Mouse (Mus musculus): ENCODE data around the gene Gm28539.
A peak's percentile ranks its signal among the peaks of the same experiment; 100 is the strongest.
"Not testable (repeated sequence)": the region's sequence is repeated elsewhere in the genome, so short reads cannot be mapped to it uniquely, and the experiment has no call there.

Gene Gm28539

DNA sequence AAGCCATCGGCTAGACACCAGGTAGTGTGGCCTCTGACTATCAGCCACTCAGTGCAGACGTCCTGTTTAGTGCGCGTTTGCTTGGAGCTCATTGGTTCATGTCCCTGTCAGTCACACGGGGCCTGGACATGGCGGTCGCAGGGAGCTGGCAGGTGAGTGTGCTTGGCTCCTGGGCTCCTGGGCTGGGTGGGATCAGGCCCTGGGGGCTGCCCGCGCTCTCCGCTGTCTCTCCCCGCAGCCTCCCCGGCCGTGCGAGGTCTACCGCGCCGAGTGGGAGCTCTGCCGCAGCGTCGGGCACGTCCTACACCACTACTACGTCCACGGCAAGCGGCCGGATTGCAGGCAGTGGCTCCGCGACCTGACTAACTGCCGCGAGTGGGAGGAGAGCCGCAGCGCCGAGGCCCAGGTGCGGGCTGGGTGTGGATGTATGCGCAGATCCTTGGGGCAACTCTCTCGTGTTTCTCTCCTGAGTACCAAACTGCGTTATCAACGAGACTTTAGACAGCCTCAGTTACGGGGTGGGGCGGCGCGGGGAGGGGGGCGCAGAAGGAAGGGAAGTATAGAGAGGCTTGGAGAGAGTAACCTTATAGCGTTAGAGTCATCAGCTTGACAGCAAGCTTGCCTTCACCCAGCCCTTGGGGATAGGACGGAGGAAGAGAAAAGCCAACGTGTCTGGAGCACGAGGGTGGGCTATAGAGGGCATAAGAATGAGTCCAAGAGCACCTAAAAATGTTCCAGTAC is at the start of gene Gm28539, which contains the start of gene 2510002D24Rik:
Gm28539 (plus strand) TSS at position 117 of the 741 bp plus-strand sequence.
2510002D24Rik (plus strand) TSS at position 111 of the 741 bp plus-strand sequence.
- DNase-seq (ENCODE audit: low spot score): peak; percentile 86

DNA sequence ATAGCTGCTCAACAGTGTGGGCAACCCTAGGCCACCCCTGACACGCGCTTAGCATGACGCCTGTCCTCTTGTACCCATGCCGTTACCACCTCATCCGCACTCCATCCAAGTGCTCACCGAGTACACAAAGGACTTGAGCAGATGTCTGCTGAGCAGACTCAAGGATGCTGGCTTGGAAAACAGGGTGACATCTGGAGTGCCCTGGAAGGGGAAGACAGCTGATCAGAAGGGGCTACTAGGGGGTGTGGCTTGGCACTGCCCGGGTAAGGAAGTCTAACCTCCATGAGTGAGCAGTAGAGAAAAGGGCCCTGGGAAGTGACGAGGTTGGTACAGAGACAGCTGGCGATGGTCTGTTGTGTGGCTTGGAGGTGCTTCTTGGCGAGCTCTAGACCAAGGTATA is 49.7 kb upstream of the Gm28539 start:
- DNase-seq (ENCODE audit: low spot score): no peak

DNA sequence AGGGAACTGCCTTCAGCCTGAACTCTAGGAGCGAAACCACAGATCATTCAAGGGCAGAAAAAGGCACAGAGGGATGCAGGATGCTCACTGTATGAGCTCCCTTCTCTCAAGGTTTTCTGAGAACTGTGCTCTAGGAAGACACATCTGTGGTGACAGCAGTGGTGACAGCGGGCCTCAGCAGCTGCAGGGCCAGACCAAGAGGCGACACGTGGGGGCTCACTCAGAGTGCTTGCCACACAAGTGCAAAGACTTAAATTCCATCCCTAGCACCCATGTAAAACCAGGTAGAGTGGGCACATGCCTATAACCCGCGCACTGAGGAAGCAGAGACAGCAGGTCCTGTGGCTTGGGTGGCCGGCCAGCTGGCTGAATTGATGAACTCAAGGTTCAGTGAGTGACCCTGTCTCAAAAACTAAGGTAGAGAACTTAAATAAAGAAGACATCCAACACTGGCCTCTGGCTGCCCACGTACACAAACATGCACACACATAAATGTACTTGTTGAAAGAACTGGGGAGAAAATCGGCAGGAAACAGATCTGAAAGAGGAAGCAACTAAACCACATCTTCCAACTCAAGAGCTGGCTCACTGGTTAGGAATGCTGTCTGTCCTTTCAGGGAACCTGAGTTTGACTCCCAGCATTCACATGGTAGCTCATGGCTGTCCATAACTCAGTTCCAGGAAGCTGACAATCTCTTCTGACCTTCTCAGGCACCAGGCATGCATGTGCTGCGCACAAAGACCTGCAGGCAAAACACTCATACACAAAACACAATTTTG is 47.6 kb upstream of the Gm28539 start:
- DNase-seq (ENCODE audit: low spot score): no peak

DNA sequence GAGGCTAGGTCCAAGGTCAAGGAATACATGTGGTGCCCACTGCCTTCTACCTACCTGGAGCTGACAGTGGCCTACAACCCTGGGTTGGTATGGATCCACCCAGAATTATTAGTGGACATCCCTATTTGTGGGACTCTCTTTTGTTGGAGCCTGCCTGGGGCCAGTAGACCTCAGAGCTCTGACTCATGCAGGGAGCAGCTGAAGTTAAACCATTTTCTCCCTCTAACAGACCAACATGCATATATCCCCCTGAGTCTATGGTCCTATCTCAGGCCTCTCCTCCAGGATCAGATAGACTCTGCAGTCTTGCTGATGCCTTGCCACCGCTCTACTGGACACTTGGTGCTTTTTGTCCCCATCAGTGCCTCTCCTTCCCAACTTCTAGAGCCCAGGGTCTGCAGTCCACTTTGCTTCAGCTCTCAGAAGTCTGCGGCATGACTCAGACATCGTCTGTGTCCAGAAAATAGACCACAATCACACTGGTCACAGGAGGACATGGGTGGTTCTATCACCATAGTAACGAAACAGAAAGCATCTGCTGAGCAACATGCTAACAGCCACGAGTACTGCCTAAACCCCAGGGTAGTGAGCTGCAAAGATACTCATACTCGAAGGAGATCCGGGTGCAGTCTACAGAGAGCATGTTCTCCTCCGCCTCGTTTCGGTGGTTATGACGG is 41.0 kb upstream of the Gm28539 start:
- DNase-seq (ENCODE audit: low spot score): no peak

DNA sequence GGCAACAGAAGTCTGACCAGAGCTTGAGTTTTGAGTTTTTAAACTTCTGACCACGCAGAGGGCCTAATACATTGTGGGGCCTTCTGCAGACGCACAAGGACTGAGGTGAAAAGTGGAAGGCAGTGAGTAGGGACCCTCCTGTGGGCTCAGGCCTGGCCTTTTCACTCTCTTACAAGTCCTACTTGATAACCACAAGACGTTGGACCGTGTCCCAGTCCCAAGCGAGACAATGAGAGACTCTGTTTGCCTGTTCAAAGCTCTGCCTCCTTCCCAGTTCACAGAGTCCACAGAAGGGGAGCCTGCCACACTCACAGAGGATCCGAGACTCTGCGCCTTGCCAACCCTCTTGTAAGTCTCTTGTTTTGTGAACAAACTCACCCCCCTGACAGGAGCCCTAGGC is 39.7 kb upstream of the Gm28539 start:
- DNase-seq (ENCODE audit: low spot score): no peak

DNA sequence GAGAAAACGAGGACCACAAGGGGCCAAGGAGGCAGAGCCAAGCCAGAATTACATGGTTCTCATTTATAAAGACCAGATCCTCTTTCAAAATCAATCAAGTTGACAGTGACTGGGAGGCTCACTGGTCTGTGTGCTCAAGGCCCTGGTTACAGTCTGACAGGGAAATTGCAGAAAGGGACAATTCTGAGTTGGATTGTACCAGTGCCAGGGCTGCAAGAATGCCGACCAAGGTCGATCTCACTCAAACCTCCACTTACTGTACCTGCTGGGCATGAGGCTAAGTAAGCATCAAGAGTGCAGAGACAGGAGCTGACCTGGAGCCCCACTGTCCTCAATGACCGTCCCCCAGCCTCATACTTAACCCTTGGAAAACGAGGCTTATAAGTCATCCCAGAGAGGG is 38.2 kb upstream of the Gm28539 start:
- DNase-seq (ENCODE audit: low spot score): no peak

DNA sequence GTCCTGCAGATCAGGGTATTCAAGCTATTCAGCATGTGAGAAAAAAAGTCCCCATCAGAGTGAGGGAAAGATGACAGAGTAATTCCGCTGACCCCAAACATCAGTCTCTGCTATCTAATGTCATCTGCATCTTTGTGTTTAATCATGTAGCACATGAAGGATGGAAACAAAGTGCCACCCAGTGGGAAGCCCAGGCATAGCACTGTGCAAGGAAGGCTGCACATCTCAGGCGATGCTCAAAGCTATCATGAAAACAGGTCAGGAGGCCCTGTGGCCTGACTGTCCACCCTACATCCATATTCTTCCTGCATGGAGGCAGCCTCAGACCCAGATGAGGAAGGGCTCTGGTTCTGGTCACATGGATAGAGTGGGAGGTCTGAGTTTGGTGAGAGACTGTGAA is 37.5 kb upstream of the Gm28539 start:
- peak; percentile 21 for DNase-seq (ENCODE audit: low spot score)

DNA sequence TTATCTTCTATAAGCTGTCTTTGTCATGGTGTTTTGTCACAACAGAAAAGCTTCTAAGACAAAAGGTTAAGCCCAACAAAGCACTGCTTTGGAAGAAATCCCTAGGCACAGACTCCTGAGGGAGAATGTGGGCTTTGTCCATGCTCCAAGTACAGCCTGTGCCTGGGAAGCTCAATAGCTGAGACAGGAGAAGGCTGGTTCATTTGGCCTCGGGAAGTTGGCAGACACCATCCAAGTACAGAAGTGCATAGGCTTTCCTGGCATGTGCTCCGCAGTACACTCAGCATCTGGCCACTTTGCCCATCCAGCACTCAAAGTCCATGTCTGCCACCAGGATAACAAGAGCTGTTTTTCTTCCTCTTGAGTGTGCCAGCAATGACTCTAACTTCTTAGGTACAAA is 30.6 kb upstream of the Gm28539 start:
- no peak for DNase-seq (ENCODE audit: low spot score)

DNA sequence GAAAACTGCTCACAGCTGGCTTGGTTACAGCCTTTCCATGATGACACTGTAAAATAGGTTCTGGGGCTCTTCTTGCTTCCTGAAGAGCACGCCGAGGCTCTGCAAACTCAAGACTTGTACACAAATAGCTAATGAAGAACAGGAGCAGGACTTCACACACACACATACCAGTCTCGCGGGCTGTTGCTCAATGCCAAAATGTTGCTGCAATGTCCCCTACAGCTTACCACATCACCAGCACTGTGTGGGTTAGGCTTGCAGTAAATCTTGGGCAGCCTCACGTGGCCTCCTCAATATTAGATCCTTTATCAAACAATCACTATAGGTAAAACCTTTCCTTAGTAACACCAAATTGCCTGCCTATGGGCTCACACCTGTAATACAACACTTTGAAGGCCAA is 27.4 kb upstream of the Gm28539 start:
- DNase-seq (ENCODE audit: low spot score): no peak

DNA sequence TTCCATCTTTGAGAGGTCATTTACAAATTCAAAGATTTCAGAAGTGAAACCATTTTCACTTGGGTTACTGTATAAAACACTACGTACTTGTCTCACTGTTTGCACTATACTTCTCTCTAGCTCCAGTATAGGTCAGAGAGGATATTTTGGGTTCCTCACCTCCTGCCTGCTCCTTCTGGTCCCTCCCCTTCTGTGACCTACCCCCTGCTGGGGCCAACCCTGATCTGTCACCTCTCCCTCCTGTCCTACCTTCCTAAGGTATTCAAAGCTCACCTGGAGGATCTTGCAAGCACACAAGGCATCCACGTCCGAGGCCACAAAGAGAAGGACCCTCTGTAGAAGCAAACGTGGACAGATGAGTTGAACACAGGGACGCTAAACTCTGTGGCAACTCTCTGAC is 25.4 kb upstream of the Gm28539 start:
- DNase-seq (ENCODE audit: low spot score): peak; percentile 10

DNA sequence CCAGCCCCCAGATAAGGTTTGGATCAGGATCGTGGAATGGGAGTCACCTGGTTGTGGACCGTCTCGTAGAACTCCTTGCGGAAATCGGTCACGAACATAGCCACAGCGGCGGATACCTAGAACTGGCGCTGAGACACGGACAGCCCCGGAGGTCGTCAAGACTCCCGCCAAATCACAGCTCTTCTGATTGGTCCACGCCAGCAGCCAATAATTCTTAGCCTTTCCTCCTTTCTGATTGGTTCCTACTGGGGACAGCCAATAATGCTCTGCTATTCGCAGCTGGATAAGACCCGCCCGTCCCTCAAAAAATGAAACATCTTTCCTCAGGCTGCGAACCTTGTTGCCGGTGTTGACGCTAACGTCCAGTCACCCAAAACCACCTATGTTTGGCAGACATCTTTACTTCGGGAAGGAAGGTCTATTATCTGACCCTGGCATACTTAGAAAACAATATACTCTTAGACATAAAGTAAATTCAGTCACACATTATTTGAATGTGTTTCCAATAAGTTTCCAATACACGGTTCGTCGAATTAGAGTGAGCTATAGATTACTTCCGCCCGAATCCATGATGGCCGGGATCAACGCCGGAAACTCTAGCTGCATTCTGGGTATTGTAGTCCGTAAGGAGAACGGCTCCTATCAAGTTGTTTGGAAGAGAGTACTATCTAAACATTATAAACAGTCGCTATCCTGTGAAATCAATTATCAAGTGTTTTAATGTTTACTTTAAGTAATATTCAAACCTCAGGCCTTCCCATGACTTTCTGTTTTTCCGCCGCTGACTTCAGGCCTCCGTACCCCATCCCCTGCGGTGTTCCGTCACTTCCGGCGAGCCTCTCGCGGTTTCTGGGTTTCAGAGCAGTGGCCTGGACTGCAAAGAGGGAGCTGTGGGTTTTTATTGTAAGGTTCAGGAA is 24.7 kb upstream of the Gm28539 start, which contains the start of the genes Ufd1 and Cdc45:
Ufd1 (plus strand) TSS at position 312 of the 917 bp plus-strand sequence.
Cdc45 (minus strand) TSS at position 520 of the 917 bp plus-strand sequence.
- peak; percentile 74 for DNase-seq (ENCODE audit: low spot score)

DNA sequence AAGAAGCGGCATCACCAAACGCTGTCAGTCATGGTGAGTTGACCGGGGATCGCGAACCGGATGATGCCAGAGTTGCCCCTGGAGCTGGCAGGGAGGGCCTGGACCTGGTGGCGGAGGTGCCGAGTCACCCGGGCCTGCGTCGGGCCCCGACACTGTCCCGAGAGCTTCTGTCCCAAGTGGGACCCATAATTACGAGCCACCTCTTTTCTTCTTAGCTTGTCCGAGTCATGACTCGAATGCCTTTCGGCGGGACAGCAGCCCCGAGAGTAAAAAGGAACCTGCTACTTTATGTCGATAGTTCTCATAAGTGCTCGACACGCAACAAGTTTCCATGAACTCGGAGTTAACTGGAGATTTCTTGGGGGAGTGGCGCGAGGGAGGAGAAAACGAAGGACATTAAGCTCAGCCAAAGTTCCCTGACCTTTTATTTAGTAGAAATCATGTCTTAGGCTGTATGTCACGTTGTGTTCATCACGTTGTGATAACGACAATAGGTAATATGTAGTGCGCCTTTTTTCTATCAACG is 23.9 kb upstream of the Gm28539 start:
- DNase-seq (ENCODE audit: low spot score): no peak

DNA sequence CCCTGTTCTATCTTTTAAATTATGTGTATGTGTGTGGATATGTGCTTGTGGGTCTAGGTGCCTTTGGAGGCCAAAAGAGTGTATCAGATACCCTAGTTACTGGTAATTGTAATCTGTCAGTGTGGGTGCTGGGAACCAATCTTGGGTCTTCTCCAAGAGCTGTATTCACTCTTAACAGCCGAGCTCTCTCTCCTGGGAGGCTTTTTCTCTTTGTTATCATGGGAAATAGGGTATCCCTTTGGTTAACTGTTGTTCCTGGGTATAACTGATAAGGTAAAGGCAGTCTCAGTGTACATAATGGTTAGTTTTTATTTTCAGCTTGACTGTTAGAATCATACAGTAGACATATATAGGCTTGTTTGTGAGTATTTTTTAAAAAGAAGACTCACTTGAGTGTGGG is 14.0 kb upstream of the Gm28539 start:
- DNase-seq (ENCODE audit: low spot score): no peak

DNA sequence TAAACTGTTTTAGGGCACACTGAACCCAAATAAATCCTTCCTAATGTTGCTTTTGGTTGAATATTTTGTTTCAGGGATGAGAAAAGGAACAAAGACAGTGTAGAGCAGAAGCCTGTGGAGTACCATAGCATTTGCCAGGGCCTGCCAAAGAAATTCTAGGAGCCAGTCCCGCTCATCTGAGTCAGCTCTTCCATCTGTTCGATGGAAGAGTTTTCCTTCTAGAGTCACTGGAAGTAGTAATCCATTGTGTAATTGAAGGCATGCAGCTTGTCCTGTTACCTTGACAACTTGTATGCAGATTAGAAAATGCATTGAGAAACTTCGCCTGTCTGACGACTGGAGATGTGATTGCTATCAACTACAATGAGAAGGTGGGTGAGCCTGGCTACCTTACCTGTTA is 13.5 kb upstream of the Gm28539 start:
- no peak for DNase-seq (ENCODE audit: low spot score)

DNA sequence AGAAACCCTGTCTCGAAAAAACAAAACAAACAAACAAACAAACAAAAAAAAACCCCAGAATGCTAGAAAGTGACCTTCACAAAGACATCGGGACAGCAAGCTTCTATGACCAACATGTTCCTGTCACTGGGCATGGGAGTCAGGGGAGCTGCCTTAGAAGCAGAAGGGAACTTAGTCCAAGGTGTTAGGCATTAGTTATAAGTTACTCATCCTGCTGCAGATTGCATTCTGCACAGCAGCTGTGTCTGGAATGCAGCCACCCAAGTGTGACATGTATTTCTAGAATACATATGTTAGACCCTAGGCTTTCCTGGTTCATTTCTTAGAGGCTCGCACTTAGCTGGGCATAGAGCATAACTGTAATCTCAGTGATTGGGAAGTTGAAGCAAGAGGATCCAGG is 7.8 kb upstream of the Gm28539 start:
- no peak for DNase-seq (ENCODE audit: low spot score)

DNA sequence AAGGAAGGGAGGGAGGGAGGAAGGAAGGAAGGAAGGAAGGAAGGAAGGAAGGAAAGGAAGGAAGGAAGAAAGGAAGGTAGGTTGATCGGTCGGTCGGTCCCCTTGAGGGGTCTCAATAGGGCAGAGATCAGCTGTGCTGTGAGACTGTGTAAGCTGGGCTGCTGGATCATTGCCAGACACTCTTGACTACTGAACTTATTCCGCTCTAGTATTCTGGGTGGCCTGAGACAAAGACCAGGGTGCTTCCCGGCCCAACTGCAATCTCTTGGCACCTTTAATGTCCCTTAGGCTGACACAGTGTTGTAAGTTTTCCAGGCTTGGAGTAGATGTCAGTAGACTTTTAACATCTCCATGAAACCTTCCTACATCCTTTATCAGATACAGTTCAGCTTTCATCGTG is 7.3 kb upstream of the Gm28539 start:
- DNase-seq (ENCODE audit: low spot score): no peak

DNA sequence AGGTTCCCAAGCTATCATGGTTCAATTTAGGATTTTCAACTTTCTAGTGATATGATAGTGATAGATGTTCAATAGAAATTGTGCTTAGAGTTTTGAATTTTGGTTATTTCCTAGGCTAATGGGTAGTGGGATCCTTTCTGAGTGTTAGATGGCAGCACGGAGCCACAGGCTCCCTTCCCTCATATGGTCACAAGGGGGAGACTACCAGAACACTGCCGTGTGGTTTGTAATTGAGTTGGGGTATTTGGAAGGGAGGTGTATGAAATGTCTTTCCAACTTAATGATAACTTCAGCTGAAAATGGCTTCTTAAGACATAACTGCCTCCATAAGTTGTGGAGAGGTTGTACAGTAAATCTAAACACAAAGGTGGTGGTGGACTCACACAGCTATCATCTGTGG is 2.9 kb upstream of the Gm28539 start:
- DNase-seq (ENCODE audit: low spot score): no peak

DNA sequence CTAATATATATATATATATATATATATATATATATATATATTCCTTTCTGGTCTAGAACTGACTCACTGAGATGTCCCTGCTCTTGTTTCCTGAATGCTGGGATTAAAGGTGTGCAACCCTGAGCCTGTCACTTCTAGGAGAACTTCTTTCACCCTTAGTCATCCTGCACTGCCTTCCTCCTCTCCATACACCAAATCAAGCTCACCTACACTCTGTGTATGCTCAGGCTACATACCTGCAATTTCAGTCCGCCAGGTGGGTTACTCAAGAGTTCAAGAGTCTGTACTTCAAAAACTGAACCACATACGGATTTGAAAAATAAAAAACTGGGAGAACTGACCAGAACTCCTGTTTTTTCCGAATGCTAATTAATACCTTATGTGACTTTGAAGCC is 314 bp upstream of the Gm28539 start:
- no peak for DNase-seq (ENCODE audit: low spot score)

DNA sequence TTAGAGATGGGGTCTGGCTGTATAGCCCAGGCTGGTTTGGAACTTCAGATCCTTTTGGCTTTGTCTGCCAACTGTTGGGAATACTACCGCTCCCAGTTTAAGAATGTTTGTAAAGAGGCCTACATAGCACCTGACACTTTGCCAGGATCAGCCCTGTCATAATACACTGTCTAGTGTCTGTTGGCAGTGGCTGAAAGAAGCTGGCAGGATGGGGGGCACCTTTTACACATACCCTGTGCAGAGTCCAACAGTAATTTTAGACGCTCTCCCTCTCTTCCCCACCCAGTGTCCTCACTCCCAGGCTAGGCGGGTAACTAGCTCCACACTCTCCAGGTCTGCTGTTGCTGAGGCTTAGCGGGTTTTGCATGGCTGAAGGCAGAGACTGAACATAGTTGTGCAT is 2.0 kb downstream of the Gm28539 start:
- no peak for DNase-seq (ENCODE audit: low spot score)

DNA sequence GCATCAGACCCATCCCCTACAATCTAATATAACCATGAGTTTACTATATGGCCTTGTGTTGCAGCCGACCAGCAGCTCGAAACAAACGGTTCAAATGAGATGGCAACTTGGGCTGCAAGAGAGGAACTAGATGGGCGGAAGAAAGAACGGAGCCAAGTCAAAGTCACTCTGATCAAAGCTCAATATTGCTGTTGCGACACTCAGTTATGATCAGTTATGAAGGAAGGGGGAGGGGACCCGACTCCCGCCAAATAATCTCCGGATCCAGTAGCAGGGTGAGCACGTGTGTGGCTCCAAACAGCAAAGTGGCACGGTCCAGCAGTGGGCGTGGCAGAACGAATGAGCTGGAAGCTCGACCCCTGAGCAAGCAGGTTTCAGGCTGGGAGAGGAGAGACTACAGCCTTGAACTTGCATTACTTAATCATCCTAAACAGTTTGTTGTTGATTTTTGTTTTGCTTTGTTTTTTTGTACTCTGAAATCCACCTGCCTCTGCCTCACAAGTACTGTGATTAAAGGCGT is 10.0 kb downstream of the Gm28539 start:
- no peak for DNase-seq (ENCODE audit: low spot score)

DNA sequence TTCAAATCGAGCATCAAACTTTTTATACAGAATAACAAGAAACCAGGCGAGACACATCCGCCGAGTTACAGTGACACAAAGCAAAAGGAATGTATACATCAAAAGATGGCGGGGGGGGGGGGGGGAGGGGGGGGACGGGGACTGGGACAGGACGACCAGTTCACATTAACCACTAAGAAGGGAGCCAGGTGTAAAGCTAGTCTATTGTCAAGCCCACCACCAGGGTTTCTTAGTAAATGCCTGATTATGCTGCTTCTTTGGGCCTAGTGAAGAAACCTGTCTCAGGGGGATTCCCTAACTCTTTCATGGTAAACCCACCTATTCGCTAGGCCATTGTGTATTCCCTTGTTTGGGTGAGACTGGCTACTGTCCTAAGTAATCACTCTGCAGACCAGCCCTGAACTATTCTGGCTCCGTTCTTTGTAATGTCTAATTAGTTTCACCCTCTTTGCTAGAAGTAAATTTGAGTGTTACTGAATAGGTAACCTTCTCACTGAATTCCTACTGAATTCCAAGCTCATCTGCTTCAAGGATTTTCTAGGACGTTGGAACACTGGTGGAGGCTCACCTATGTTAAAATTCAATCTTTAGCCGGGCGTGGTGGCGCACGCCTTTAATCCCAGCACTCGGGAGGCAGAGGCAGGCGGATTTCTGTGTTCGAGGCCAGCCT is 13.3 kb downstream of the Gm28539 start:
- DNase-seq (ENCODE audit: low spot score): not testable (repeated sequence)
